Mouse (Mus musculus) brain, embryonic 14.5 days (tissue): ENCODE measurements around the gene Nrgn. TPM values are rescaled to one million over a fixed set of nuclear protein-coding genes. Genes with fewer than 3 reads are reported as not detected.

Experiments
- DNase-seq: peaks from one replicate; pipeline ENCODE4 v3.0.0-alpha.2; 2011; ENCODE audit warnings: low read depth
- CTCF ChIP-seq: fragments of 200-500 bp; IDR thresholded peaks from 2 replicates; pipeline ENCODE4 v1.5.1; 2012; ENCODE audit warnings: inconsistent platforms, mild to moderate bottlenecking, moderate library complexity, borderline replicate concordance; ENCODE audit not compliant: insufficient read depth, insufficient read length; ENCODE audit errors: extremely low read depth
- POLR2A ChIP-seq: fragments of 200-500 bp; IDR thresholded peaks from 2 replicates; pipeline ENCODE4 v1.6.1; 2012; ENCODE audit warnings: mild to moderate bottlenecking, inconsistent platforms, borderline replicate concordance; ENCODE audit not compliant: poor library complexity, insufficient read depth, insufficient read length, severe bottlenecking; ENCODE audit errors: extremely low read depth
- polyA plus RNA-seq: library from polyadenylated mRNA; depleted of rRNA; stranded (reverse); fragments of >200 nt; gene quantifications from 2 replicates; pipeline ENCODE4 v1.2.3, GENCODE M21; 2012; rRNA removed

Gene Nrgn
- polyA plus RNA-seq, 1 experiment: 9.2 TPM

GRCm38 (mm10) chr9:37525461-37525860 lies 27.2 kb downstream of the Nrgn start:
- no peak for DNase-seq
- TF ChIP-seq CTCF: no peak
- TF ChIP-seq POLR2A: no peak

DNA sequence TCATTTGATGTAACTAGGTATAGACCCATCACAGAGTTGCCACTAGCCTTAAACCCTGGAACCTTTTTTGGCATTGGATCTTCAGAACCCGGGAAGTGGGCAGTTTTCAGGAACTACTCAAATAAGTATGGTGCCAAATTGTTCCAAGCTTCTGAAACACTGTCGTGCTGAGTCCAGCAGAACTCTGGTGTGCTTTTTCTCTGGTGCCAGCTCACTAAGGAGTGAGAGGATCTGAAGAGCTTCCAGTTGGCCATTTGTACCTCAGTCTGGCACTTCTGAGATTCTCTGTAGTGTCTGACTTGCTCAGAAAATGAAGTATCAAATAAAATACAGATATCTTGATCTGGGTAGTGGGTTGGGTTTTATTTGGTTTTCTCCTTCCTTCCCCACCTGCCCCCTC lies 32.7 kb downstream of the Nrgn start:
- DNase-seq: no peak
- TF ChIP-seq CTCF: no peak
- TF ChIP-seq POLR2A: no peak

GRCm38 (mm10) chr9:37518991-37519390 lies 33.7 kb downstream of the Nrgn start:
- TF ChIP-seq CTCF (no peak), POLR2A (no peak)
- DNase-seq: peak; percentile 28

- no peak for TF ChIP-seq POLR2A
- no peak for TF ChIP-seq CTCF
- DNase-seq: no peak
Measured at GRCm38 (mm10) chr9:37517467-37517866, 35.2 kb downstream of the Nrgn start.

DNA sequence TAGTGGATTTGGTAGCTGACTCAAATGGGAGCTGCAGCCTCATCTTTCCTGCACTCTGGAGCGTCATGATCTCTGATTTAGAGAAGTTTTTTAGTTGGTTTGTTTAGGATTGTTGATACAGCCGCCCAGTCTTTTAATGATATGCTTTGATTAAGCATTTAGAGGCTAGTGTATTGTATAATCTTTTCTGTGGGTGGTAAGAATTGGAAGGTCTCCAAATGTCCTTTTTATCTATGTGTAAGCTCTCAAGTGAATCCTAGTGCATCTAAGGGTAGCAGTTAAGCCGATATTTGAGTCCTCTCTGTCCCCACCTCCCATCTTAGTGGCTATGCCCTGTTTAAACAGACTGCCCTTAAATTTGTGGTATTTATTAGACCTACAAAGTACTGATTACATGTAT lies 38.2 kb downstream of the Nrgn start:
- DNase-seq: no peak
- no peak for TF ChIP-seq CTCF
- no peak for TF ChIP-seq POLR2A

DNA sequence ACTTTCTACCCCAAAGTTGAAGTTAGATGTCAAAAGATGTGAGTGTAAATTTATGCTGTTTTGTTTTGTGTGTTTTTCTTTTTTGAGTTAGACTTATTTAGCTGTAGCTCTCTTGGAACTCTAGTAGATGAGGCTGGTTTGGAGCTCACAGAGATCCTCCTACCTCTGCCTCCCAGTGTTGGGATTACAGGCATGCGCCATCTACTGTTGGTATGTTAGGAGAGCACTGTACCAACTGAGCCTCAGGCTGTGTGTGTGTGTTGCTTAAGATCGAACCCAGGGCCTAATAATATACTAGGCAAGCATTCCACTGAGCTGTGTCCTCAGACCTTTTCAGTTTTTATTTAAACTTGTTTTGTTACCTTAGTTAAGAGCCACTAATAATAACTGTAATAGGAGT lies 40.6 kb downstream of the Nrgn start:
- DNase-seq: no peak
- TF ChIP-seq POLR2A (no peak), CTCF (peak; percentile 20; the same call in 1 of the 2 replicates)

- TF ChIP-seq CTCF (no peak), POLR2A (no peak)
- DNase-seq: no peak
Measured at GRCm38 (mm10) chr9:37506023-37506422, 46.7 kb downstream of the Nrgn start.

GRCm38 (mm10) chr9:37504348-37504747 lies 48.4 kb downstream of the Nrgn start:
- no peak for DNase-seq
- TF ChIP-seq CTCF (no peak), POLR2A (no peak)

DNA sequence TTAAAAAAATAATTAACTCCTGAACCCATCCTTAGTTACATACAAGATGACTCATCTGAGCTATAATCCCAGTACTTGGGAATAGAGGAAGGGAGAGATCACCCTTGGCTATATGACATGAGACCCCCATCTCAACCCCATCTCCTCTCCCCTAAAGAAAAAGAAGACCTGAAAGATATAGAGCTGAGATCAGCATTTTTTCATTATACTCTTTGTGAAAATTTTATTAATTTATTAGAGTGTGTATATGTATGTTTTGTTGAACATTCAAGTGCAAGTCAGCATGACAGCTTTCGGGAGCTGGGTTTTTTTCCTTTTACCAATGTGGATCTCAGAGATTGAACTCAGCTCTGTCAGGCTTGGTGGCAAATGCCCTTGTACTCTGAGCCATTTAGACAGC lies 51.5 kb downstream of the Nrgn start:
- TF ChIP-seq CTCF (no peak), POLR2A (no peak)
- no peak for DNase-seq

GRCm38 (mm10) chr9:37500201-37500600 lies 52.5 kb downstream of the Nrgn start:
- TF ChIP-seq CTCF: no peak
- no peak for TF ChIP-seq POLR2A
- DNase-seq: no peak

DNA sequence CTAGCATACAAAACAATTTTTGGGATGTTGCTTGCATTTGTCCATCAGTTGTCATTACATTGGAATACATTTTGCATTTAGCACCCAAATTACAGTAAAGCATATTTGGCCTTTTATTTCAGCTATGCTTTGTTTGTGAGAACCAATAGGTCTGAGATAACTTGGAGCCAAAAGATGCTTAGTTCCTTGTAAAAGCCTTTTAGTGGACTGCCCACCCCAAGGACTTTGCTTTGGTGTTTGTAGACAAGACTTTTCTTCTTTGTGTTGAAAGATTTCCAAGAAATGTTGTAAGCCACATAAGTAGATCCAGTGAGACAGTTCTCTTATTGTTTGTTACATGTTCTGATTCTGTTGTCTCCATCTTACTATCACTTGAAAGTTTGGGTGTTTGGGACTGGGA lies 56.4 kb downstream of the Nrgn start:
- DNase-seq: no peak

GRCm38 (mm10) chr9:37495761-37496160 lies 56.9 kb downstream of the Nrgn start:
- no peak for TF ChIP-seq POLR2A
- TF ChIP-seq CTCF: no peak
- peak; percentile 27 for DNase-seq

More for the DNA sequence above, 56.4 kb downstream of the Nrgn start:
- TF ChIP-seq CTCF: no peak
- TF ChIP-seq POLR2A: no peak

Other genes starting within 250 kb of the Nrgn start
- gene Ccdc15, start 204.5 kb downstream of the Nrgn start, polyA plus RNA-seq: 3.2 and 3.3 TPM in 2 replicates
- 5.0 and 10.8 TPM in 2 replicates for gene Hepacam, start 185.6 kb downstream of the Nrgn start, polyA plus RNA-seq
- gene Robo4, start 151.0 kb downstream of the Nrgn start, polyA plus RNA-seq: 4.8 and 7.2 TPM in 2 replicates
- gene Robo3, start 119.7 kb downstream of the Nrgn start, polyA plus RNA-seq: 33.5 and 41.6 TPM in 2 replicates
- 65.0 and 72.6 TPM in 2 replicates for gene Msantd2, start 63.6 kb downstream of the Nrgn start, polyA plus RNA-seq
- 32.6 and 34.7 TPM in 2 replicates for gene Esam, start 24.8 kb downstream of the Nrgn start, polyA plus RNA-seq
- 2.9 and 4.3 TPM in 2 replicates for gene Vsig2, start 13.6 kb downstream of the Nrgn start, polyA plus RNA-seq
- 5.7 and 7.8 TPM in 2 replicates for gene Siae, start 2.8 kb upstream of the Nrgn start, polyA plus RNA-seq
- gene Spa17, start 60.8 kb upstream of the Nrgn start, polyA plus RNA-seq: 4.4 and 4.8 TPM in 2 replicates
- 49.7 and 52.0 TPM in 2 replicates for gene Tbrg1, start 104.4 kb upstream of the Nrgn start, polyA plus RNA-seq
- gene Panx3, start 116.3 kb upstream of the Nrgn start, polyA plus RNA-seq: 0.13 and 3.2 TPM in 2 replicates
- not detected in 2 replicates for gene Olfr160, start 163.3 kb upstream of the Nrgn start, polyA plus RNA-seq
- 0.10 TPM in 1 of 2 replicates, not detected in the other for gene Olfr874, start 192.2 kb upstream of the Nrgn start, polyA plus RNA-seq
- 0.03 TPM in 1 of 2 replicates, not detected in the other for gene Olfr875, start 219.0 kb upstream of the Nrgn start, polyA plus RNA-seq